Mouse (Mus musculus) splenic B cell, adult 2 months (primary cell): Measurements from ENCODE around the gene Bco1.

ENCODE experiments used
- DNase-seq: peaks from one replicate; pipeline ENCODE4 v3.0.0-alpha.2; 2011; ENCODE audit warnings: low read depth, low spot score
- H3K27me3 ChIP-seq: 2 replicates; pipeline ENCODE4 v1.6.1; 2012; ENCODE audit warnings: mild to moderate bottlenecking, low read length, moderate library complexity, mixed read lengths; ENCODE audit not compliant: control insufficient read depth, poor library complexity, insufficient read depth, severe bottlenecking
- H3K36me3 ChIP-seq: 2 replicates; pipeline ENCODE4 v1.6.1; 2012; ENCODE audit warnings: mild to moderate bottlenecking, low read length, moderate library complexity, mixed read lengths; ENCODE audit not compliant: control insufficient read depth, poor library complexity, insufficient read depth, severe bottlenecking

Gene Bco1

DNA sequence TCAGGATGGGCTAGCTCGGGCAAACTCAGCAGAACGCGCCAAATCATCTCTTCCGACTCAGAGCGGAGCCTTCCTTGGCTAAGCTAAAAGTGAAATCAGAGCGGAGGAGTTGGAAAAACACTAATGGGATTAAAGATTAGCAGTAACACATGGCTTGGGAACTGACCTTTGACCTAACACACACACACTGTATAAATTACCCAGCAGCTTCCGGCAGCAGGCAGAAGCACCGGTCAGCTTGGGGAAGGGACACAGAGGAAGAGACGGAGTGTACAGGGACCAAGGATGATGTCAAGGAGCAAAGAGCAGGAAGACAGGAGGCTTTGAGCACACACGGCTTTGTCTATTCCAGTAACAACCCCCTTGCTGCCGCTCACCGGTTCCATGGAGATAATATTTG lies at the start of gene Bco1:
Bco1 (plus strand) TSS at position 208 of the 400 bp plus-strand sequence.
- Histone ChIP-seq H3K36me3 (no peaks in the 10 kb centered on the region), H3K27me3 (no peaks in the 10 kb centered on the region)
- no peak for DNase-seq

- H3K27me3 ChIP-seq = no peaks in the 10 kb centered on the region
- DNase-seq = no peak
- H3K36me3 ChIP-seq = no peaks in the 10 kb centered on the region
These were observed 46.2 kb upstream of the Bco1 start for GRCm38 (mm10) chr8:117049444-117049843.

GRCm38 (mm10) chr8:117050763-117051162 lies 44.9 kb upstream of the Bco1 start:
- no peaks in the 10 kb centered on the region for H3K36me3 ChIP-seq
- H3K27me3 ChIP-seq = no peaks in the 10 kb centered on the region
- peak; percentile 22 for DNase-seq

DNA sequence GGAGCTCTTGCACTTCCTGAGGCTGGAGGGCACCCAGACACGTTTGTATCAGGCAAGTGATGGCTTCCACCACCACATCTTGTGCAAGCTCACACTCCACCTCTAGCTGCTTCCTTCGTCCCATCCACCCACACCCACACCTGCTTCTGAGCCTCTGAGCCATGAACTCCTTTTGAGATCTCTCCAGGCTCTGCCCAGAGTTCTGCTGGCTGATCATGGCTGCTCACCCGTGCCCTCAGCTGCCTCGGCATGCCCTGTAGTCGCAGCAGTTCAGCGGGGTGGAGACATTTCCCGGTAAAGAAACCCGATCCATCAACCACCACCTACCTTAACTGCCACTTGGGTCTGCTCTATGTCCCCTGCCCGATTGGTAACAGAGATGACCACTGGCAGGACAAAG lies 44.3 kb upstream of the Bco1 start:
- Histone ChIP-seq H3K27me3 (no peaks in the 10 kb centered on the region), H3K36me3 (no peaks in the 10 kb centered on the region)
- peak; percentile 15 for DNase-seq

- no peaks in the 10 kb centered on the region for H3K27me3 ChIP-seq
- DNase-seq = peak; percentile 63
These were observed 42.2 kb upstream of the Bco1 start for GRCm38 (mm10) chr8:117053135-117054079.

GRCm38 (mm10) chr8:117054146-117054545 lies 41.5 kb upstream of the Bco1 start:
- no peak for DNase-seq
- H3K36me3 ChIP-seq = no peaks in the 10 kb centered on the region
- no peaks in the 10 kb centered on the region for H3K27me3 ChIP-seq

More at GRCm38 (mm10) chr8:117053135-117054079, 42.2 kb upstream of the Bco1 start:
- H3K36me3 ChIP-seq = no peaks in the 10 kb centered on the region

GRCm38 (mm10) chr8:117055097-117055496 lies 40.6 kb upstream of the Bco1 start:
- peak; percentile 49 for DNase-seq
- no peaks in the 10 kb centered on the region for H3K36me3 ChIP-seq
- no peaks in the 10 kb centered on the region for H3K27me3 ChIP-seq

DNA sequence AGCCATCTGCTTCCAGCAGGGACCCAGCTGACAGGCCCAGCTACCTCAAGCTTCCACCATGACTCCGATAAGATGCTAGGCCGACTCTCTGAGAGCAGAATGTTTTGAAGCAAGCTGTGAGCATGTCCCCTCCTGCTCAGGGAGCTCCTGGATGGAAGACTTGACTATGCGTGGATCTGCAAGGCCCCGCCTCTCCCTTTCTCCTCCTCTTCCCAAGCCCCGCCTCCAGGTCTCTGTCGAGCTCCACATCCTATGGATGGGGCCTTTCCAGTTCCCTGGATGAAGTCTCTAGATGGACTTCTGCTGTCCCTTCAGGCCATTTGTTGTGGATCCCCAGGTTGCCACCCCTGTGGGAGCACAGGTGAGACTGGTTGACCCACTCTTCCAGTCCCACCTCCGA lies 36.6 kb upstream of the Bco1 start:
- Histone ChIP-seq H3K36me3 (no peaks in the 10 kb centered on the region), H3K27me3 (no peaks in the 10 kb centered on the region)
- DNase-seq = no peak

DNA sequence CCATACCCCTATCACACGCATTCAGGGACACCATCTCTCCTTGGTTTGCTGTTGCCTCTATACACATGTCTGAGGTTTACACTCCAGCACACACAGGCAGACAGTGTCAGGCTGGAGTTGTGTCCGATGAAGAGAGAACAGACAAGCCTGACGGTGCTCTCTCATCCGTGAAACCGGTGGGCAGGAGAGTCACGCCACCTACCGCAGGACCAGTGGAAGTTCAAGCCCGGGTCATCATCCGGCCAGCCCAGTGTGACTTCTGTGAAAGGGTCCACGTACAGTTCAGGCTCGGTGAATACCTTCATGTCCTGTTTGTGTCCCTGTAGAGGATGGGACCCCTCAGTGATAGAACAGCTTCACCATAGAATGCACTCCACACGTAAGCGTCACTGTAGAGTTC lies 35.3 kb upstream of the Bco1 start:
- H3K36me3 ChIP-seq = no peaks in the 10 kb centered on the region
- H3K27me3 ChIP-seq = no peaks in the 10 kb centered on the region
- DNase-seq = no peak

GRCm38 (mm10) chr8:117061180-117061880 lies 34.3 kb upstream of the Bco1 start:
- DNase-seq = no peak
- H3K27me3 ChIP-seq = no peaks in the 10 kb centered on the region
- no peaks in the 10 kb centered on the region for H3K36me3 ChIP-seq

GRCm38 (mm10) chr8:117066955-117067354 lies 28.7 kb upstream of the Bco1 start:
- Histone ChIP-seq H3K27me3 (no peaks in the 10 kb centered on the region), H3K36me3 (no peaks in the 10 kb centered on the region)
- DNase-seq = peak; percentile 40

DNA sequence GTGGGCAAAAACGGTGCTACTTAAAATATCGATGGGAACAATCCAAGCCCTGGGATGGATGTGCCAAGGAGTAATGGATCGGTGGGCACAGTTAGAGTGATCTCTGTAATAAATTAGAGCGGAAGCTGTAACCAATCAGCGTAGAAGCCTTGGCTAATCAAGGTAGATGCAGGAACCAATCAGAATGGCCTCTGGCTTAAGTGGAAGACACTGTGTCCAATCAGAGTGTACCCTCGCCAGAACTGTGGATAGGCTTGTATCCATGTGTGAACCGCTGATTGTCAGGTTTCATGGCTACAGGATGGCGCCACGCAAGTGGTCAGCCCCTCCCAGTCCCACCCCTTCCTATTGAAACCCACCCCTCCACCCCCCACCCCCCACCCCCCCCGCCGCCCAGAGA lies 28.3 kb upstream of the Bco1 start:
- H3K36me3 ChIP-seq = no peaks in the 10 kb centered on the region
- no peak for DNase-seq
- H3K27me3 ChIP-seq = no peaks in the 10 kb centered on the region

- no peaks in the 10 kb centered on the region for H3K36me3 ChIP-seq
- DNase-seq = no peak
- H3K27me3 ChIP-seq = no peaks in the 10 kb centered on the region
These were observed 27.4 kb upstream of the Bco1 start for GRCm38 (mm10) chr8:117068294-117068693.

- H3K36me3 ChIP-seq = no peaks in the 10 kb centered on the region
- DNase-seq = peak; percentile 47
- no peaks in the 10 kb centered on the region for H3K27me3 ChIP-seq
These were observed 25.9 kb upstream of the Bco1 start for GRCm38 (mm10) chr8:117069708-117070107.
